Mouse (Mus musculus) spleen, adult 2 months (tissue): ENCODE measurements around the gene Nat8f3.
"Not testable (repeated sequence)": the region's sequence is repeated elsewhere in the genome, so short reads cannot be mapped to it uniquely, and the experiment has no call there.

ENCODE experiments used
- CTCF ChIP-seq: fragments of 200-500 bp; IDR thresholded peaks from 2 replicates; pipeline ENCODE4 v1.5.1; 2011; ENCODE audit warnings: mild to moderate bottlenecking, inconsistent platforms; ENCODE audit not compliant: insufficient read depth, insufficient read length, insufficient replicate concordance; ENCODE audit errors: extremely low read depth
- POLR2A ChIP-seq: fragments of 200-500 bp; IDR thresholded peaks from 2 replicates; pipeline ENCODE4 v1.6.1; 2011; ENCODE audit warnings: low read depth, low read length, inconsistent platforms

GRCm38 (mm10) chr6:85803180-85803579, 37.6 kb upstream of the Nat8f3 start:
- TF ChIP-seq POLR2A, CTCF: not testable (repeated sequence)
